19 mouse cellular contexts compared by ENCODE assay signal in the genomic region with DNA sequence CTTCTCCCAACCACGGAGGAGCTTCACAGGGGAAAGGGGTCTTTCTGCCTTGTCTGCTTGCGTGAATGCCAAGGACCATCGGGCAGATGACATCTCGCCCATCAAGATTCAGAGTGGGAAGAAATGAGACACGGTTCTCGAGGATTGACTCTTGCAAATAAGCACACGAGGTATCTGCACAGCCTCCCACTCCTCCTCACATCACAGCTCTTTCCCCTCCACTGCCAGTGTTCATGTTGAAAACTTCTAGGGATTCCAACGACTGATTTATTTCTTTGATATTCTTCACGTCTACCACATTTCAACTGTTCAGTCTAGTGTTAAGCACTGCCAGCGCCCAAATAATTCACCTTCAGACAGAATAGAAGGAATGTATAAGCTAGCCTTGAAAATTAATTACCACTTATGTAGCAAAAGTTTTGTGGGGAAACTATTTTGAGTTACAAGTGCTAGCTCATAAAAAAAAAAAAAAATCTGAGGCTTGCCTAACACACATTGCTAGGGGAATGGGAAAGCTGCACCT.
DNase-seq lines count a peak whose midpoint lies in the region; ATAC-seq and TF ChIP-seq lines count a peak whose summit lies in the region.
"Had no signal": no experiment of that assay in that cellular context is flagged by ENCODE, and none has a peak within 500 bp of the region (broad histone marks: within the 10 kb centered on the region; RNA-seq: fewer than 3 reads in every experiment).

No protein-coding gene starts in this region.

- no peak for TF ChIP-seq CTCF in stomach, postnatal 0 days (IDR thresholded peaks at IDR 0.05; ENCODE audit: low read depth)

- WGBS in kidney, embryonic 15.5 days = 39% methylated on average over 10 of the region's 10 CpGs
- WGBS in kidney, embryonic 14.5 days = 35% methylated on average over 10 of the region's 10 CpGs
- 65% methylated on average over 10 of the region's 10 CpGs for WGBS in stomach, embryonic 14.5 days
- WGBS in stomach, postnatal 0 days = 69% methylated on average over 10 of the region's 10 CpGs
- 56% methylated on average over 10 of the region's 10 CpGs for whole genome bisulfite sequencing in limb, embryonic 14.5 days
- 88% methylated on average over 10 of the region's 10 CpGs for WGBS in neural tube, embryonic 15.5 days

- H3K36me3 ChIP-seq in kidney, embryonic 15.5 days = no peaks in the 10 kb centered on the region
- no peaks in the 10 kb centered on the region for H3K36me3 ChIP-seq in kidney, embryonic 14.5 days (ENCODE audit: control insufficient read depth, insufficient read depth, low read length)
- H3K36me3 ChIP-seq in stomach, embryonic 14.5 days (ENCODE audit: control insufficient read depth, insufficient read depth, low read length) = no peaks in the 10 kb centered on the region
- no peaks in the 10 kb centered on the region for H3K36me3 ChIP-seq in stomach, postnatal 0 days (ENCODE audit: control insufficient read depth, insufficient read depth, low read length)
- H3K36me3 ChIP-seq in limb, embryonic 14.5 days (ENCODE audit: control insufficient read depth, insufficient read depth, low read length) = no peaks in the 10 kb centered on the region
- 0 out of 2 replicates have a peak, but pooled peaks cover 7% of the 10 kb centered on the region for H3K36me3 ChIP-seq in neural tube, embryonic 15.5 days
- H3K36me3 ChIP-seq: embryonic facial prominence, embryonic 12.5 days; forebrain, embryonic 12.5 days; hindbrain, embryonic 10.5 days had no signal

- peak; percentile 52 for ATAC-seq in kidney, embryonic 15.5 days (replicated peaks; ENCODE audit: low FRiP score)
- no peak; the same call in 1 of the 2 replicates for ATAC-seq in kidney, embryonic 14.5 days (ENCODE audit: low FRiP score, low TSS enrichment)
- ATAC-seq in stomach, embryonic 14.5 days (ENCODE audit: insufficient number of reproducible peaks, insufficient read depth, low FRiP score, low read depth) = 0 out of 2 replicates have a peak, but pooled peaks have one; percentile 2
- ATAC-seq in stomach, postnatal 0 days (ENCODE audit: low FRiP score, low TSS enrichment) = no peak
- peak; percentile 50 for ATAC-seq in limb, embryonic 14.5 days (ENCODE audit: low FRiP score, low read depth)
- no peak for ATAC-seq in neural tube, embryonic 15.5 days (ENCODE audit: low FRiP score)
- ATAC-seq: forebrain, embryonic 16.5 days had no signal

- no peak for TF ChIP-seq EP300 in stomach, postnatal 0 days (optimal IDR thresholded peaks at IDR 0.05)

- H3K9ac ChIP-seq in kidney, embryonic 15.5 days = no peak overlapping the region
- no peak overlapping the region for H3K9ac ChIP-seq in kidney, embryonic 14.5 days (ENCODE audit: low read depth, low read length)
- no peak overlapping the region for H3K9ac ChIP-seq in stomach, embryonic 14.5 days (replicated peaks; ENCODE audit: low read depth, low read length)
- H3K9ac ChIP-seq in stomach, postnatal 0 days (ENCODE audit: low read length) = no peak overlapping the region
- H3K9ac ChIP-seq in limb, embryonic 14.5 days (ENCODE audit: low read depth, low read length, severe bottlenecking) = no peak overlapping the region
- H3K9ac ChIP-seq in neural tube, embryonic 15.5 days (replicated peaks) = no peak overlapping the region
- H3K9ac ChIP-seq: embryonic facial prominence, embryonic 12.5 days; forebrain, embryonic 12.5 days; heart, embryonic 12.5 days; hindbrain, embryonic 14.5 days had no signal

- no peak for TF ChIP-seq POLR2A in limb, embryonic 14.5 days (IDR thresholded peaks at IDR 0.05; ENCODE audit: borderline replicate concordance, extremely low read depth, insufficient read depth, insufficient read length)

- no peaks in the 10 kb centered on the region for H3K9me3 ChIP-seq in kidney, embryonic 15.5 days (replicated peaks)
- H3K9me3 ChIP-seq in kidney, embryonic 14.5 days (ENCODE audit: control insufficient read depth, low read length) = no peaks in the 10 kb centered on the region
- H3K9me3 ChIP-seq in stomach, embryonic 14.5 days (ENCODE audit: control insufficient read depth, low read depth, low read length) = no peaks in the 10 kb centered on the region
- no peaks in the 10 kb centered on the region for H3K9me3 ChIP-seq in stomach, postnatal 0 days (ENCODE audit: control insufficient read depth, low read length)
- H3K9me3 ChIP-seq in limb, embryonic 14.5 days (ENCODE audit: control insufficient read depth, low read length) = no peaks in the 10 kb centered on the region
- H3K9me3 ChIP-seq in neural tube, embryonic 15.5 days (replicated peaks) = no peaks in the 10 kb centered on the region
- H3K9me3 ChIP-seq: embryonic facial prominence, embryonic 12.5 days; forebrain, embryonic 12.5 days; heart, embryonic 12.5 days; hindbrain, embryonic 10.5 days had no signal

- no peak overlapping the region for H3K4me3 ChIP-seq in kidney, embryonic 15.5 days (replicated peaks)
- H3K4me3 ChIP-seq in kidney, embryonic 14.5 days (ENCODE audit: low read length) = no peak overlapping the region
- no peak overlapping the region for H3K4me3 ChIP-seq in stomach, embryonic 14.5 days (ENCODE audit: low read depth, low read length)
- no peak overlapping the region for H3K4me3 ChIP-seq in stomach, postnatal 0 days (ENCODE audit: low read depth, low read length)
- H3K4me3 ChIP-seq in limb, embryonic 14.5 days (replicated peaks; ENCODE audit: low read length) = no peak overlapping the region
- H3K4me3 ChIP-seq in neural tube, embryonic 15.5 days (replicated peaks) = no peak overlapping the region
- H3K4me3 ChIP-seq: embryonic facial prominence, embryonic 12.5 days; forebrain, embryonic 12.5 days; gastrocnemius, adult 2 months; heart, embryonic 12.5 days; hindbrain, embryonic 10.5 days had no signal

- no peak for DNase-seq in stomach, postnatal 0 days (ENCODE audit: low spot score)
- DNase-seq in limb, embryonic 14.5 days (ENCODE audit: low spot score) = no peak
- DNase-seq in layer of hippocampus, adult 9-10 months (ENCODE audit: low spot score) = no peak
- DNase-seq: adrenal gland, adult 2 months; adrenal gland, postnatal 25 days; cerebellum, adult 8-10 months; cerebellum, postnatal 14 days; gastrocnemius, adult 2 months; gastrocnemius, postnatal 25 days had no signal

- 0 out of 2 replicates have a peak overlapping the region, but pooled peaks have one; percentile 51 for H3K27ac ChIP-seq in kidney, embryonic 15.5 days
- no peak overlapping the region for H3K27ac ChIP-seq in kidney, embryonic 14.5 days (ENCODE audit: low read depth, low read length)
- peak overlapping the region; percentile 21; the same call in 1 of the 2 replicates for H3K27ac ChIP-seq in stomach, embryonic 14.5 days (ENCODE audit: low read length)
- no peak overlapping the region for H3K27ac ChIP-seq in stomach, postnatal 0 days (replicated peaks)
- H3K27ac ChIP-seq in limb, embryonic 14.5 days (replicated peaks; ENCODE audit: low read depth, low read length) = 0 out of 2 replicates have a peak overlapping the region, but pooled peaks have one; percentile 27
- no peak overlapping the region for H3K27ac ChIP-seq in neural tube, embryonic 15.5 days (replicated peaks)
- H3K27ac ChIP-seq: embryonic facial prominence, embryonic 12.5 days; forebrain, embryonic 12.5 days; gastrocnemius, adult 2 months; hindbrain, embryonic 10.5 days; hindbrain, embryonic 14.5 days had no signal

- H3K27me3 ChIP-seq in kidney, embryonic 15.5 days = no peaks in the 10 kb centered on the region
- no peaks in the 10 kb centered on the region for H3K27me3 ChIP-seq in kidney, embryonic 14.5 days (ENCODE audit: control insufficient read depth, insufficient read depth, low read length)
- H3K27me3 ChIP-seq in stomach, embryonic 14.5 days (ENCODE audit: control insufficient read depth, insufficient read depth, low read length) = no peaks in the 10 kb centered on the region
- H3K27me3 ChIP-seq in stomach, postnatal 0 days (ENCODE audit: control insufficient read depth, insufficient read depth, low read length) = no peaks in the 10 kb centered on the region
- H3K27me3 ChIP-seq in limb, embryonic 14.5 days (ENCODE audit: control insufficient read depth, insufficient read depth, low read length) = 0 out of 2 replicates have a peak, but pooled peaks cover 6% of the 10 kb centered on the region
- H3K27me3 ChIP-seq in neural tube, embryonic 15.5 days (replicated peaks) = no peaks in the 10 kb centered on the region
- H3K27me3 ChIP-seq: embryonic facial prominence, embryonic 12.5 days; forebrain, embryonic 12.5 days; heart, embryonic 12.5 days had no signal

- H3K4me2 ChIP-seq in kidney, embryonic 15.5 days = no peak overlapping the region
- no peak overlapping the region for H3K4me2 ChIP-seq in kidney, embryonic 14.5 days (replicated peaks; ENCODE audit: low read depth, low read length)
- no peak overlapping the region for H3K4me2 ChIP-seq in stomach, embryonic 14.5 days (replicated peaks; ENCODE audit: low read depth, low read length)
- no peak overlapping the region for H3K4me2 ChIP-seq in stomach, postnatal 0 days (replicated peaks; ENCODE audit: low read depth)
- no peak overlapping the region for H3K4me2 ChIP-seq in limb, embryonic 14.5 days (replicated peaks; ENCODE audit: low read depth, low read length, severe bottlenecking)
- H3K4me2 ChIP-seq in neural tube, embryonic 15.5 days = no peak overlapping the region
- H3K4me2 ChIP-seq: embryonic facial prominence, embryonic 12.5 days; forebrain, embryonic 12.5 days; heart, embryonic 12.5 days; hindbrain, embryonic 14.5 days had no signal

- peaks cover 7% of the 10 kb centered on the region for H3K4me1 ChIP-seq in kidney, embryonic 15.5 days
- H3K4me1 ChIP-seq in kidney, embryonic 14.5 days (ENCODE audit: control insufficient read depth, insufficient read depth, low read length) = no peaks in the 10 kb centered on the region
- no peaks in the 10 kb centered on the region for H3K4me1 ChIP-seq in stomach, embryonic 14.5 days (ENCODE audit: control insufficient read depth, insufficient read depth, low read length)
- H3K4me1 ChIP-seq in stomach, postnatal 0 days (replicated peaks; ENCODE audit: control insufficient read depth, insufficient read depth) = no peaks in the 10 kb centered on the region
- H3K4me1 ChIP-seq in limb, embryonic 14.5 days (ENCODE audit: control insufficient read depth, insufficient read depth, low read length) = no peaks in the 10 kb centered on the region
- H3K4me1 ChIP-seq in neural tube, embryonic 15.5 days = no peaks in the 10 kb centered on the region
- H3K4me1 ChIP-seq: embryonic facial prominence, embryonic 12.5 days; forebrain, embryonic 12.5 days; heart, embryonic 12.5 days; hindbrain, embryonic 10.5 days had no signal

Comparison
In these comparisons a context has a peak if more than half of its experiments do, and no peak if none do; other contexts are left out.
1. ATAC-seq: peak in kidney, embryonic 15.5 days (single experiment), stomach, embryonic 14.5 days (single experiment) and limb, embryonic 14.5 days (single experiment); none in kidney, embryonic 14.5 days (single experiment), stomach, postnatal 0 days (single experiment) and neural tube, embryonic 15.5 days (single experiment).
2. H3K27ac ChIP-seq: peak in kidney, embryonic 15.5 days (single experiment), stomach, embryonic 14.5 days (single experiment) and limb, embryonic 14.5 days (single experiment); none in kidney, embryonic 14.5 days (single experiment), stomach, postnatal 0 days (single experiment) and neural tube, embryonic 15.5 days (single experiment).